Mouse (Mus musculus) urinary bladder, postnatal 25 days (tissue): ENCODE data around the gene Them4.

ENCODE experiments used
- DNase-seq: peaks from one replicate; pipeline ENCODE4 v3.0.0; 2022; ENCODE audit warnings: low spot score

Them4 gene

DNA sequence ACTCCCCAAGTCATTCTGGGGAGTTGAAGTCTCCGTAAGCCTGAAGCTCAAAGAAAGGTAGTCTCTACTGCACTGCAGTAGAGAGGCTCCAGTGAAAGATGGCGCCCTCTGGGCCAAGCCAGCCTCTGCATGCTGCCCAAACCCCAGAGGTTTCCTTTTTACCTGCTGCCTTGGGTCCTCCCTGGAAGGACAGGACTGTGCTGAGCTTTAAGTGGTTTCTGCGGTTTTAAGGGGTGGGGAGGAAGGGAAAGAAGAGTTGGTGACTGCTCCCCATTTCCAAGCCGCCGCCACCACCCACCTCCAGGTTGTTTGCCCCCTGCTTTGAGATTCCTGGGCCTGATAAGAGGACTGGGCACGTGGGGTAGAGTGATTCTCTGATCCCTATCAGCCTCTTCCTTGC lies 58.7 kb downstream of the Them4 start:
- no peak for DNase-seq

DNA sequence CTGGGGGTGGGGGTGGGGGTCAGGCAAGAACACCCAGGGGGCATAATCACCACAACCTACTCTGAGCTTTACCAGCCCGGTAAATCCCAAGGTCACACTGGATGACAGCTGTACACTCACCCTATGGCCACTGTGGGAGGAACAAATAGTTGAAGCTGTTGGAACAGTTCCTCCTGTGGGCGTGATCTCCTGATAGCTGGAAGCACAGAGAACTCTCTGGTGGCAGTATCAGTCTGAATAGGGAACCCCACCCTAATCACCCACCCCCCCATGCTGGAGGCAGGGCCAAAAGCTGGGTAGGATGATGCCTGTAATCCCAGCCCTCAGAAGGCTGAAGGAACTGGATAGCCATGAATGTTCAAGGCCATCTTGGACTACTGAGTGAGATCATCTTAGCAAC lies 59.8 kb downstream of the Them4 start:
- no peak for DNase-seq

DNA sequence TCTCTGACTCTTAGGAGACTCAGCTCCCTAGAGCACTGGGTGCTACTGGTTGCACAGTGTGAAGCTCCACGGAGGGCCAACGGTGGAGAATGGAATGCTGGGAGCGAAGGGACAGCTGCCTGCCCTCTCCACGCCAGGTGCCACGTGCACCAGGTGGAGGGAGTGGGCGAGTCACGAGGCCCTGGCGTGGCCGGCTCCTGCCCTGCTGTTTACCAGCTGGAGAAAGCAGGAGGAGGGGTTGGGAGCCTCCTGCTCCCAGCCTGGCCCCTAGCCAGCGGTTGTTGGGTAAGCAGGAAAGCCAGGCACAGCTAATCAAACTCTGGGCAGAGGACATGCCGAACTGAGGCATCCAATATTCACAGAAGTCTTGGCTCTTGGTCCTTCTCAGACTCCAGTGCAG lies 61.7 kb downstream of the Them4 start:
- DNase-seq = peak; percentile 70

DNA sequence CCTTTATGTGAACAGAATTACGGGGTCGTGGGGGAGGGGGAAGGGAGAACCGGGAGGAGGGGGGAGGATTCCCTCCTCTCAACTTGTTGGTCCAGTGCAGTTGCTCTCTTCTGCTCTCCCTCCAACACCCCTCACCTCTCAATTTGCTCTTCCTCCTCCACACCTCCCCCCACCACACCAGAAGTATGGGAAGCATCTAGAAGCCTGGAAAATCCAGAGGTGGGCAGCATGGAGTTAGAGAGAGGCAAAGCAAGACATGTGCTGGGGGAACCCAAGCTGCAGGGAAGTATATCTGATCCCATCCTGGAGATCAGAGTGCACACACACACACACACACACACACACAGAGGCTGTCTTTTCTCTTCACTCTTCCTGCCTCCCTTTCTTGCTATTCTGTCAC lies 62.1 kb downstream of the Them4 start:
- DNase-seq = no peak

DNA sequence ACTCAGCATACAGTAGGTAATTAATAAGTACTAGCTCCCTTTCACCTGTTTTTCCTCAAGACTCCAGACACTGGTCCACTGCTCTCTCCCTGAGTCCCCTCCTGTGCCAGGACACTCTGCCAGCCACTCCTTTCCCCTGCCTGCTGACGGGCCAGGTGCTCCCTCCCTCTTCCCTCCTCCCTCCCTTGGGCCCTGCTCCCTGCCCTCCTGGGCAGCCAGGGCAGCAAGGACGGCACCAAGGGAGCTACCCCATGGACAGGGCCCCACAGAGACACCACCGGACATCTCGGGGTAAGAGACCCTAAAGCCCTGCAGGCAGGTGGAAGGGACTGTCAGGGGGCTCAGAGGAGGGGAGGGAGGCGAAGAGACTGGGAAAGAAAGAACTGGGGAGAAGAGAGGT lies 62.8 kb downstream of the Them4 start, which contains the start of gene Rorc:
Rorc (plus strand) TSS at position 154 of the 400 bp plus-strand sequence.
- peak; percentile 16 for DNase-seq

DNA sequence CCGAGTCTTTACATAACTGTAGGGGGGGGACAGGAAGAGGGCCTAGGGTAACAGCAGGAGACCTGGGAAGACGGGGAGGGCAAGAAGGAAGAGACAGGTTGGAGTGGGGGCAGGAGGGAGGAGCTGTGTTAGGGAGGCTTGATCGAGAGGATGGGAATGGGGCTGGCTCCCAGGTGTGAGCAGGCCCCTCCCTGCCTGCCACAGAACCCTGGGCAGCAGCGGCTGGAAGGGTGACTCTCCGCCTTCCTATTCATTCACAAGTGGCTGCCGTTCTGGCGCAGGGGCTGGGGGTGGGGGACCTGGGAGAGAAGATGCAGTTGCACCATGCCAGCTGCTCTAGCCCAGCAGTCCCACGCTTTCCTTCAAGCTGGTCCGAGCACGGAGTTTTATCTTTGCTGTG lies 63.2 kb downstream of the Them4 start:
- no peak for DNase-seq

DNA sequence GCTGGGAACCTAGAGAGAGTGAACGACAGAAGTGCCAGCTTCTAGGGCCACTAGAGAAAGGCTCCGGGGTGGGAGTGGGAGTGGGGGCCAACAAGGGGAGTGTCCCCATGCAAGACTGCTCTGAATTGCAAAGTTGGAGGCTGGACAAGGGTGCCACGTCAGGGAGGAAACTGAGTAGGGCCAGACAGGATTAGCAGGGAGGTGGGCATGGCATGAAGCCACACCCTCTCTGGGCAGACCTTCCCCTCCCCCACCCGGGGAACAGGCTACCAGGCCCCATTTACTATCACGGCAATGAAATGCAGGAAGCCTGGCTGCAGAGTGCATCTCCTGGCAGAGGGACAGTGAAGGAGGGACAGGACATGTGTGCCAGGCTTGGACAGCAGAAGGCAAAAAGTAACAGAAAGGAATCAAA lies 63.7 kb downstream of the Them4 start:
- peak; percentile 43 for DNase-seq

DNA sequence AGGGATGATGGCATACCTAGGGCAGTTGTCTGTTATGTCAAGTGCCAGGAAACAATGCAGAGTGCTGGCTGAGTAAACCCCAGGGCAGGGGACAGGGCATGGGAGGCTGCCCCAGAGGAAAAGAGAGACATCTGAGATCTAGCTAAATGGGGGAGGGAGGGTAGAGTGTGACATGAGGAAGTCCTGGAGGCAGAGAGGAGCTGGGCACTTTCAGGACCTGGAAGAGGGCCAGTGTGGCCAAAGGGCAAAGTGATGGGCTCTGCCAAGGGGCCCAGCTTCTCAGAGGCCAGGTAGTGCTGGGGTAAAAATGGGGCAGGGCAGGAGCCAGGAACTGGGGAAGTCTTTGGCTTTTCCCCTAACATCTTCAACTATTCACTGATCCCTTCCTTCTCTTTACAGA lies 64.7 kb downstream of the Them4 start:
- no peak for DNase-seq

DNA sequence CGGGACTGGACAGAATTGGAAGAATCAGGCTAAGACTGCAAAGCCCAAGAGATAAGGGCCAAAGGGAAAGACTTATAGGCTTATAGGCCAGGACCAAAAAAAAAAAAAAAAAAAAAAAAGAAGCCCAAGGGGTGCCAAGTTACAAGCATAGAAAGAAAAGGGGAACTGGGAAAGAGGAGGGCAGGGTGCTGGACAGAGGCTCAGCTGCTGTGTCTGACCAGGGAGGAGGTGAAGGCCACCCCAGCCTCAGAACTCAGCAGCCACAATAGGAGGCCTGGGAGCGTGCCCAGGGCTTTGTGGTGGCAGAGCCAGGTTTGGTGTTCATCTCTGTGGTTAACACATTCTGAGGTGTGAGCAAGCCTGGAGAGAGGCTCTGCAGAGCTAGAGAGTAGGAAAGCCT lies 65.3 kb downstream of the Them4 start:
- no peak for DNase-seq

DNA sequence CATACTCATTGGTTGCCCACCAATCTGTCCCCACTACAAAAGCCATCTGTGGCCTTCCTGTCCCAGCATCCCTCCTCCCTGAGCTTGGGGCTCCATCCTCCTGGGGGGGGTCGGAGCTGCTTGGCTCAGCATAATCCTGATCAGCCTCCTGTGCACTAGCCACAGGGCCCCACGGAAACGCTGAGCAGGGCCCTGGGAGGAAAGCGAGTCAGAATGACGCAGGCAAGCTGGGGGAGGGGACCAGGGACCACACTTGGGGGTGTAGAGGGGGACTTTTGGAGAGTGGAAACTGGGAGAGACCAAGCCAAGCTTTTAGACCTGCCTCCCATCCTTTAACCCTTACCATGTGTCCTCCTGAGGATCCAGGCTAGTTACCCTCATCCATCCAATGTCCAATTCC lies 66.0 kb downstream of the Them4 start:
- no peak for DNase-seq

DNA sequence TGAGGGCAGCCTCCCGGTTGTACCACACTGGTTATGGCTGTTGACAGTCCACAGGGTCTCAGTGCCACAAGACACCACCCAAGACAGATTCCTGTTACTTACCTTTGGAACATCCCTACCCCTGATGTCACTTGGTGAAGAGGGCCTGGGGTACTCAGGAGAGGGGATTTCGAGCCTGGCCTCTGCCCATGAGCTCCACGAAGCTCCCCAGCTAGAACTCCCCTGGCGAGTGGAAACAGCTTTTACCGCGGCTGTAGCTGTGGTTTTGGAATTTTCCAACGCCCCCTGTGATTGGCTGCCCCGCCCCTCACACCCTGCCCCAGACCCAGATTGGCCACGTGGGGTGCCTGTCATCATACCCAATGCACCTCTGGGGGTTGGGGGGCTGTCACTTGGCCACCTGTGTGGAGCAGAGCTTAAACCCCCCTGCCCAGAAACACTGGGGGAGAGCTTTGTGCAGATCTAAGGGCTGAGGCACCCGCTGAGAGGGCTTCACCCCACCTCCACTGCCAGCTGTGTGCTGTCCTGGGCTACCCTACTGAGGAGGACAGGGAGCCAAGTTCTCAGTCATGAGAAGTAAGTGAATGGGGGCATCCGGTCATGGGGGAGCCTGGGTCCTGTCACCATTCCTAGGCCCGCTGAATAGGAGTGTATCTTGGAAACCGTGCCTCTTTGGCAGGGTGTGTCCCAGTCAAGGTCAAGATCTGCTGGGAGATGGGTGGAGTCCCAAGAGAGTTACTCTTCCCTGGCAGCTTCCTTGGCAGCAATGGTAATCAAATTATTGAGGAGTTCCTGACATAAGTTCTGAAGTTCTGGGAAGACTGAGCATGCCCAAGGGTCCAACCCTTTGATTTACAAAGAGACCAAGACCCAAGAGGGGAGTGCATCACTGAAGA lies 67.4 kb downstream of the Them4 start:
- no peak for DNase-seq

DNA sequence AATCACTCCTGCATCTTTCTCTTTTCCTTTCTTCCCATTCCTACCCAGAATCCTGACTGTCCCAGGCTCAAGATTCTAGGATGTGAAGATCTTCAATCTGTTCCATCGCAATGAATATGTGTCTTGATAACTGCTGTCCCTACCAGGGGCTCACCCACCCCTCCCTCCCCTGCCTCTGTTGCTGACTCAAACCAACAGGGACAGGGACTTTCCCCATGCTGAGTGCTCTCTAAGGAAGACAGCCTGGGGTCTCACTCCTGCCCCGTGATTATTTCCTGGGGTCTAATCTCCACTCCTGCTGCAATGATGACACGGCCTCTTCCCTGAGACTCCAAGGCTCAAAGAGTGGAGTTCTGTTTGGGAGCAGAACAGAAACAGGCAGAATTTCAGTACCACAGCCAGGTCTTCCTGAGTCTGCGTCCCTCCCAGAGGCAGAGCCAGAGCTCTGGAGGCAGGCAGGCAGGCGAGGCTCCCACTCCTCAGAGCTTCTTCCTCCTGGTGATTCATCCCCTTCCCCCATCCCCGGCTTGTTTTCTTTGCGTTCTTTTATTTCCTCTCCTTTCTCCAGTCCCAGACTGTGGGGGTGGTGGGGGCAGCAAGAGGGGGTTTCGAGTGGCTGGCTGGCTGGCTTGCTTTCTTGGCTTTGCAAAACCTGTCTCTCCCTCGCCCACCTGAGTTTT lies 70.1 kb downstream of the Them4 start:
- no peak for DNase-seq
